7 mouse cellular contexts compared by ENCODE assay signal in the genomic region with DNA sequence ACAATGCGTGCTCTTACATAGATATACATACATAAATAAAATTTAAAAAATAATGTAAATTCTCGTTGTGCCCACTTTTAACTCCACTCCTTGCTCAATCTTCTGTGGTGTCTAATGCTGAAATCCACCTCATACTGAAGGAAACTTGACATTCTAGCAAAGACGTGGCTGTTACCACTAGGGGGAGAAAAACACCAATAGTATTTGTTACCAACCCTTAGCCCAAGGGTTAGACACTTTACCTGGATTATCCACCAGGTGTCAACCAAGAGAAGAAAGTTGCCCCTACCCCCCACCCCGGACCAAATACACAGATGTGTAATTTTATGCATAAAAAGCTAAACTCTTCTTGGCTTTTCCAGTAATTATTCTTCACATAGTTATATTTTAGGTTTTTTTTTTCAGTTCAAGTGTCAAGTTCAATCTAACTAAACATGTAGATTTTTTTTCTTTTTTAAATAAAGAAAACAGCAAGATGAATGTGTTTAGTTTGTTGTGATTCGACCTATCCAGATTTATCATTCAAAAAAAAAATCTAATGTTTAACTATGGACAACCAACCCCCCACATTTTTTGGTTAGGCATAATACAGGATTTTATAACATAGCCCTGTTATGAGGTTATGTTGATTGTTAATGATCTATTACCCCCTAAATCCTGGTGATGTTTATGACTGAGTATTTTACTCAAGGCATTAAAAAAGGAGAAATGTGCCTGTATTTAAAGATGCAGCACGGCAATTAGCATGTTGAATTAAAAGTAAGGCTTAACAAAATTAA. TPM values are rescaled to one million over a fixed set of nuclear protein-coding genes. Genes with fewer than 3 reads are reported as not detected.
DNase-seq lines count a peak whose midpoint lies in the region; ATAC-seq and TF ChIP-seq lines count a peak whose summit lies in the region.

No protein-coding gene starts in this region.

- H3K27ac ChIP-seq in heart, embryonic 13.5 days (replicated peaks), result peak overlapping the region; percentile 100
- H3K27ac ChIP-seq in lung, postnatal 0 days (ENCODE audit: low read length), result peak overlapping the region; percentile 99; the same call in 1 of the 2 replicates

- DNase-seq in MN1 (ENCODE audit: low spot score), result peak; percentile 92
- peak; percentile 91 for DNase-seq in embryo, embryonic 10 days (ENCODE audit: low spot score)
- DNase-seq in kidney, postnatal 36 days, result peak; percentile 64 to 84
- peak; percentile 95 for DNase-seq in lung, postnatal 0 days (ENCODE audit: low spot score)
- peak; percentile 92 for DNase-seq in retina, embryonic 14.5 days (ENCODE audit: low spot score)

- H3K4me1 ChIP-seq in heart, embryonic 13.5 days, result peaks cover 6% of the 10 kb centered on the region
- peaks cover 2% of the 10 kb centered on the region; the same call in 1 of the 2 replicates for H3K4me1 ChIP-seq in lung, postnatal 0 days (ENCODE audit: insufficient read depth, low read depth, low read length)

- TF ChIP-seq EP300 in lung, postnatal 0 days (IDR thresholded peaks at IDR 0.05), result peak; percentile 46; the same call in 1 of the 2 replicates

- H3K4me2 ChIP-seq in heart, embryonic 13.5 days, result peak overlapping the region; percentile 72
- peak overlapping the region; percentile 62; the same call in 1 of the 2 replicates for H3K4me2 ChIP-seq in lung, postnatal 0 days (replicated peaks; ENCODE audit: low read depth, low read length)

- H3K4me3 ChIP-seq in heart, embryonic 13.5 days, result peak overlapping the region; percentile 91; the same call in 1 of the 2 replicates
- H3K4me3 ChIP-seq in lung, postnatal 0 days (ENCODE audit: low read depth, low read length), result no peak overlapping the region

- no peaks in the 10 kb centered on the region for H3K27me3 ChIP-seq in heart, embryonic 13.5 days (replicated peaks)
- H3K27me3 ChIP-seq in lung, postnatal 0 days (replicated peaks; ENCODE audit: insufficient read depth, low read length), result no peaks in the 10 kb centered on the region

- no peaks in the 10 kb centered on the region for H3K36me3 ChIP-seq in heart, embryonic 13.5 days
- H3K36me3 ChIP-seq in lung, postnatal 0 days (ENCODE audit: insufficient read depth, low read length), result no peaks in the 10 kb centered on the region

- H3K9ac ChIP-seq in heart, embryonic 13.5 days, result 0 out of 2 replicates have a peak overlapping the region, but pooled peaks have one; percentile 100
- no peak overlapping the region for H3K9ac ChIP-seq in lung, postnatal 0 days (replicated peaks; ENCODE audit: low read depth)

- WGBS in heart, embryonic 13.5 days, result 21% methylated on average over 6 of the region's 6 CpGs
- 21% methylated on average over 6 of the region's 6 CpGs for WGBS in lung, postnatal 0 days

- no peaks in the 10 kb centered on the region for H3K9me3 ChIP-seq in heart, embryonic 13.5 days
- no peaks in the 10 kb centered on the region for H3K9me3 ChIP-seq in lung, postnatal 0 days (ENCODE audit: low read length)

- TF ChIP-seq CTCF in lung, postnatal 0 days (IDR thresholded peaks at IDR 0.05), result peak; percentile 99

- peak; percentile 35 for ATAC-seq in CD4-positive, CD25-positive, alpha-beta regulatory T cell, adult 4 months
- ATAC-seq in heart, embryonic 13.5 days (ENCODE audit: extremely low read depth, insufficient number of reproducible peaks, low FRiP score, low TSS enrichment), result no peak
- ATAC-seq in lung, postnatal 0 days, result no peak

RNA-seq across cellular contexts. Expression of a gene that starts 1.3 kb away (rescaled TPM):
- 10 to 100 TPM in 1 of 2 experiments, 1 to 10 TPM in 1; 6.8 to 14.6 TPM for polyA plus RNA-seq in CD4-positive, CD25-positive, alpha-beta regulatory T cell, adult 4 months (2017; shearing (Covaris generic))
- polyA plus RNA-seq in heart, embryonic 13.5 days (2015; fragmentation: Nextera tagmentation; extraction: Ambion mirVana), result 42.8 and 45.0 TPM in 2 replicates
- 59.5 and 62.9 TPM in 2 replicates for polyA plus RNA-seq in lung, postnatal 0 days (2015; fragmentation: Nextera tagmentation; extraction: Ambion mirVana)
